Mouse (Mus musculus) neural tube, embryonic 15.5 days (tissue): ENCODE data around the gene 5031439G07Rik. TPM values are rescaled to one million over a fixed set of nuclear protein-coding genes. Genes with fewer than 3 reads are reported as not detected.
A peak's percentile ranks its signal among the peaks of the same experiment; 100 is the strongest.

Experiments
- ATAC-seq: fragments of 200-750 bp; cut with Nextera tagmentation; 2 replicates; pipeline ENCODE4 v1.8.0; 2017; ENCODE audit warnings: mild to moderate bottlenecking, moderate TSS enrichment, moderate library complexity; ENCODE audit not compliant: low FRiP score
- H3K27ac ChIP-seq: fragments of 300-500 bp; sonication (generic); replicated peaks from 2 replicates; pipeline ENCODE4 v1.5.1; 2015; ENCODE audit warnings: mild to moderate bottlenecking, inconsistent platforms
- H3K27me3 ChIP-seq: fragments of 300-500 bp; sonication (generic); replicated peaks from 2 replicates; pipeline ENCODE4 v1.6.1; 2015; ENCODE audit warnings: inconsistent platforms
- H3K36me3 ChIP-seq: fragments of 300-500 bp; sonication (generic); 2 replicates; pipeline ENCODE4 v1.6.1; 2015; ENCODE audit warnings: inconsistent platforms
- H3K4me1 ChIP-seq: fragments of 300-500 bp; sonication (generic); 2 replicates; pipeline ENCODE4 v1.6.1; 2015; ENCODE audit warnings: inconsistent platforms
- H3K4me2 ChIP-seq: fragments of 300-500 bp; sonication (generic); 2 replicates; pipeline ENCODE4 v1.6.1; 2015; ENCODE audit warnings: inconsistent platforms, mild to moderate bottlenecking, moderate library complexity
- H3K4me3 ChIP-seq: fragments of 300-500 bp; sonication (generic); replicated peaks from 2 replicates; pipeline ENCODE4 v1.5.1; 2015; ENCODE audit warnings: mild to moderate bottlenecking, inconsistent platforms
- H3K9ac ChIP-seq: fragments of 300-500 bp; sonication (generic); replicated peaks from 2 replicates; pipeline ENCODE4 v1.6.1; 2015; ENCODE audit warnings: mild to moderate bottlenecking, inconsistent platforms
- H3K9me3 ChIP-seq: fragments of 300-500 bp; sonication (generic); replicated peaks from 2 replicates; pipeline ENCODE4 v1.6.1; 2016; ENCODE audit warnings: inconsistent platforms
- WGBS: fragments of 180-500 bp; shearing (Covaris S2); methylation state at CpG from one replicate; pipeline ENCODE4 v1.1.7; 2015; ENCODE audit warnings: mixed read lengths; 5-methylcytosine and 5-hydroxymethylcytosine counted together
- polyA plus RNA-seq: library from polyadenylated mRNA; unstranded; fragments of >200 nt; fragmentation: Nextera tagmentation; extraction: Ambion mirVana; gene quantifications from 2 replicates; pipeline ENCODE4 v1.2.1, GENCODE M21; 2015

Gene 5031439G07Rik
- polyA plus RNA-seq, 1 experiment from 2014 or later, result 24.9 TPM

DNA sequence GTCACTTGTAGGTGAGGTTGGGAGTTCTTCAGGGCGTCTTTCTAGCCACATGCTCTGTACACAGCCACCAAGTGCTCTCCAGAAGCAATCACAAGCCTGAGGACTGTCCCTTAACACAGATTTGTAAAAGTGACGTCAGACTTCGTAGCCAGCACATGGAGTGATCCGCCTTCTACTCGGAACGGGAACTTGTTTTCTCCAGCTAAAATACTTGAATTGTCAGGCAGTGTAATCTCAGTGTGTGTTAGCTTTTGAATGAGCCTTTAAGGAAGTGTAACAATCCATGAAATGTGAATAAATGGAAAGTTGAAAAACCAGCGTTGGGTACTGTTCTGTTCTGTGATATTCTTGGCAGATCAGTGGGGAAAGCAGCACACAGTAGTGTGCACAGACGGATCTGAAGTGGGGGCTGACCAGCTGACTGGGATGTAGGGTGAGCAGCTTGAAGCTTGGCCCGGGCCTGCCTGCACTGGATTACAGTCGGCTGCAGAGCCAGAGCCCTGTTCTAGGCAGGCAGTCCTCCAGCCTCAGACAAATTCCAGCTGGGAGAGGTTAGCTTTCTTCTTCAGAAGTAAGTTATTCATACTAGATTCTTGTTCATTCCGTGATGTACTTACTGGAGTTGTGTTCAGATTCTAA lies 45.6 kb downstream of the 5031439G07Rik start:
- Histone ChIP-seq H3K4me3 (no peak overlapping the region), H3K9ac (no peak overlapping the region), H3K36me3 (peaks cover 56% of the 10 kb centered on the region), H3K9me3 (no peaks in the 10 kb centered on the region), H3K27ac (peak overlapping the region; percentile 37; the same call in 1 of the 2 replicates), H3K27me3 (no peaks in the 10 kb centered on the region), H3K4me2 (no peak overlapping the region), H3K4me1 (no peaks in the 10 kb centered on the region)
- no peak for ATAC-seq
- 65% methylated on average over 11 of the region's 11 CpGs for WGBS

DNA sequence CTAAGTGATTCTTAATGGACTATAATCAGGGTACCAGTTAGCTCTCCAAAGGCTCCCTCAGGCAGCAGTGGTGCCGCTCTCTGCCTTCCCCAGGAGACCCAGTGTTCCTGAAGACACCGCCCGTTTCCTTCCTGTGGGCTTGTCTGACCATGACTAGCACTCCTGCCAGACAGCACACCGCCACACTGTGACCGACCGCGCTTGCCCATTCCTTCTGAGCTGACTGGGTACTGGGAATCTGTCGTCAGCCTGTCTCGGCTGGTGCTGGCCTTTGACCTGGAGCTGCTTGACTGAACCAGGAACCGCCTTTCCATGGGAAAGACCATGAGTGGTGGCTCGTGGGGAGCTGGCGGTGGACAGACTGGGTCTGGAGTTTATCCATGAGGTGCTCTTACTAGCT lies 48.2 kb downstream of the 5031439G07Rik start:
- H3K4me2 ChIP-seq, result no peak overlapping the region
- no peaks in the 10 kb centered on the region for H3K27me3 ChIP-seq
- H3K9ac ChIP-seq, result no peak overlapping the region
- H3K4me1 ChIP-seq, result no peaks in the 10 kb centered on the region; the same call in 1 of the 2 replicates
- peaks cover 75% of the 10 kb centered on the region for H3K36me3 ChIP-seq
- no peak for ATAC-seq
- 78% methylated on average over 12 of the region's 12 CpGs for WGBS
- no peak overlapping the region for H3K4me3 ChIP-seq
- H3K9me3 ChIP-seq, result no peaks in the 10 kb centered on the region
- H3K27ac ChIP-seq, result no peak overlapping the region

DNA sequence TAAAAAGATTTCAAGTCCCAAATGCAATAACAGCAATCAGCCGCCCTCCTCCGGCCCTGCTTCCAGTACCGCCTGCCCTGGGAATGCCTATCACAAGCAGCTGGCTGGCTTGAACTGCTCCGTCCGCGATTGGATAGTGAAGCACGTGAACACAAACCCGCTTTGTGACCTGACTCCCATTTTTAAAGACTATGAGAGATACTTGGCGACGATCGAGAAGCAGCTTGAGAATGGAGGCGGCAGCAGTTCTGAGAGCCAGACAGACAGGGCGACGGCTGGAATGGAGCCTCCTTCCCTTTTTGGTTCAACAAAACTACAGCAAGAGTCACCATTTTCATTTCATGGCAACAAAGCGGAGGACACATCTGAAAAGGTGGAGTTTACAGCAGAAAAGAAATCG lies 53.5 kb downstream of the 5031439G07Rik start:
- ATAC-seq, result no peak
- Histone ChIP-seq H3K36me3 (peaks cover 98% of the 10 kb centered on the region), H3K9ac (no peak overlapping the region), H3K27me3 (no peaks in the 10 kb centered on the region), H3K9me3 (no peaks in the 10 kb centered on the region), H3K4me1 (no peaks in the 10 kb centered on the region; the same call in 1 of the 2 replicates), H3K27ac (no peak overlapping the region), H3K4me2 (no peak overlapping the region), H3K4me3 (no peak overlapping the region)
- WGBS, result 88% methylated on average over 16 of the region's 16 CpGs

DNA sequence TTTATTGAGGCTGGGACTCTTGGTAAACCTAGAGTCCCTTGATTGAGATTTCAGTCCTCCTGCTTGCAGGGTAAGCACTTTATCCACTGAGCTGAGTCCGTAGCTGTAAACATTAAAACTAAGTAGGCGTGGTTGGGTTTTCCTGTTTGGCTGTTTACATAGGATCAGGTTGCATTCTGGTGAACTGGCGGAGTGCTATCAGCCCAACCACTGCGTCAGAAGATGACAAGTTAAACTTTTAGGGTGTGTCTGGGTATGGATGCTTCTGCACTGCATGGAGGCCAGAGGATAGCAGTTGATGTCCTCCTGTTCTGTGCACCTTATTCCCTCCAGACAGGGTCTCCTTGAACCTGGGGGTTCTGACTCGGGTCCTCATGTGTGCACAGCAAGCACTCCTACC lies 56.0 kb downstream of the 5031439G07Rik start:
- Histone ChIP-seq H3K27ac (no peak overlapping the region), H3K4me3 (no peak overlapping the region), H3K9me3 (no peaks in the 10 kb centered on the region), H3K4me1 (no peaks in the 10 kb centered on the region; the same call in 1 of the 2 replicates), H3K27me3 (no peaks in the 10 kb centered on the region), H3K9ac (no peak overlapping the region), H3K36me3 (peaks cover 98% of the 10 kb centered on the region), H3K4me2 (no peak overlapping the region)
- WGBS, result 84% methylated on average over 5 of the region's 5 CpGs
- ATAC-seq, result no peak

DNA sequence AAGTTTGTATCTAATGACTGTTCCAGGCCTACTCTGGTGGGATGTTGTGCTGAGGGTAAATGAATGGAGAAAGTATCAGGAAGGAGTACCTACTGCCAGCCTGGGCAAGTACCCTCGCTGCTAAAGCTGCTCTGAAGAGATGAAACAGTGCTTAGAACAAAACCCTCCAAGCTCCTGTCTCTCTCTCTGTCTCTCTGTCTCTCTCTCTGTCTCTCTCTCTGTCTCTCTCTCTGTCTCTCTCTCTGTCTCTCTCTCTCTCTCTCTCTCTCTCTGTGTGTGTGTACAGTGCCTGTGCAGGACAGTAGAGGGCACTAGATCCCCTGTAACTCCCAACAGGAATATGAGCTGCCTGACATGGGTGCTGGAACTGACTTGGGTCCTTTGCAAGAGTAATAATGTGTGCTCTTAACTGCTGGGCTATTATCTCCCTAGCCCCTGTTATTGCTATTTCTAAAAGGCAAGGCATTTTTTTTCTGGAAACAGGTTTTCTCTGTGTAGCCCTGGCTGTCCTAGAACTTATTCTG lies 62.8 kb downstream of the 5031439G07Rik start:
- peak overlapping the region; percentile 98 for H3K4me3 ChIP-seq
- 61% methylated on average over 1 of the region's 1 CpGs for WGBS
- ATAC-seq, result no peak
- H3K4me1 ChIP-seq, result peaks cover 33% of the 10 kb centered on the region
- H3K4me2 ChIP-seq, result peak overlapping the region; percentile 76
- H3K9me3 ChIP-seq, result no peaks in the 10 kb centered on the region
- H3K36me3 ChIP-seq, result peaks cover 33% of the 10 kb centered on the region
- H3K27me3 ChIP-seq, result no peaks in the 10 kb centered on the region
- no peak overlapping the region for H3K27ac ChIP-seq
- no peak overlapping the region; the same call in 1 of the 2 replicates for H3K9ac ChIP-seq

DNA sequence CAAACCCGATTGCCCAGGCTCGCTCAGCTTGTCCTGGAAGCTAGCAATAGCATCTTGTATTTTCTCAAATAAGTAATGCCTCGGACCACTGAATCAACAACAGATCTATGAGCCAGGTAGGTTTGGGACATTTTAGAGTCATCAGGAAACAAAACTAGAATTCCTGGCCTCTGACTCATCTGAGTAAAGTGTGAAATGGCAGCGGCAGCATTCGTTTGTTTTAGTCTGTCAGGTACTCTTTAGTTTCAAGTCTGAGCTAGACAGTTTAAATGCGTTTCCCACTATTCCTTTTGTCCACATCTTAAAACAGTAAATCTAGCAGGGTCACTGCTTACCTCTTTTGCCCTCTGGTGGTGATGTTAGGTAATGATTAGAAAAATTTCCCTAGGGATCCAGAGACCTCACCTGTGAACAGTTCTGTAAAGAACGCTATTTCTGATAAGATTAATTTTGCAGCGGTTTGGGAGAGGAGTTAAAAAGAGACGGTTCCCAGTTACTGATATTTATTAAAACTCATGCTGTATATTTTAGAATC lies 63.5 kb downstream of the 5031439G07Rik start:
- WGBS, result 14% methylated on average over 9 of the region's 9 CpGs
- Histone ChIP-seq H3K9me3 (no peaks in the 10 kb centered on the region), H3K36me3 (peaks cover 26% of the 10 kb centered on the region), H3K4me2 (peak overlapping the region; percentile 76), H3K27me3 (no peaks in the 10 kb centered on the region), H3K4me1 (peaks cover 33% of the 10 kb centered on the region), H3K27ac (no peak overlapping the region), H3K9ac (peak overlapping the region; percentile 96), H3K4me3 (peak overlapping the region; percentile 98)
- no peak for ATAC-seq

DNA sequence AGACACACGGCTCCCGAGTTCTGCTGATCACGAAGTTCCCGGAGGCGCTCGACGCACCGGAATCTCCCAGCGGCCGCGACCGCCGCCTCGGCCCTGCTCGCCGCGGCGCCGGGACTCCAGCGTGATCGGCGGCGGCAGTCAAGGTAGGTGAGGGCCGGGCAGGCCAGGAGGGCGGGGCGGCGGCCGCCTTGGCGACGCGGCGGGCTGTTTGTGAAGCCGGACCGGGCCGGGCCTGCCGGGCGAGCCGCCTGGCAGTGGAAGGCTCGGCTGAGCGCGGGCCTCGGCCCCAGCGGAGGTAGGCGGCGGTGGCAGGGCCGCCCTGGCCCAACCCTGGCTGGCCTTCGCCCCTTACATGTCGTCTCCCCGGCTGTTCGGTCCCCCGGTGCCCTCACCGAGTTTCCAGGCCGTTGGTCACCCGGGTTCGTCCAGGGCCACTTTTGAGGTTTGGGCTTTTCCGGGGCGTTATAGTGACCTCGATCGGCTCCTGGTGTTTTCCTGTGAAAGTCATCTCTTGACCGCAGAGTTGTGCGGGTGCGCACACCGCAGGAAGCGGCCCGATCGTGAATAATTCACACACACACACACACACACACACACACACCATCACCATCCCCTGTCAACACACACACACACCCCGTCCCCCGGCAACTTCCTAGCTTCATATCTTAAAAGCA lies 64.7 kb downstream of the 5031439G07Rik start:
- Histone ChIP-seq H3K27ac (peak overlapping the region; percentile 97), H3K4me2 (peak overlapping the region; percentile 76), H3K4me1 (peaks cover 33% of the 10 kb centered on the region), H3K4me3 (peak overlapping the region; percentile 98), H3K9ac (peak overlapping the region; percentile 96), H3K27me3 (no peaks in the 10 kb centered on the region), H3K9me3 (no peaks in the 10 kb centered on the region), H3K36me3 (peaks cover 14% of the 10 kb centered on the region)
- under 1% methylated on average over 60 of the region's 68 CpGs for WGBS
- peak; percentile 68 for ATAC-seq

DNA sequence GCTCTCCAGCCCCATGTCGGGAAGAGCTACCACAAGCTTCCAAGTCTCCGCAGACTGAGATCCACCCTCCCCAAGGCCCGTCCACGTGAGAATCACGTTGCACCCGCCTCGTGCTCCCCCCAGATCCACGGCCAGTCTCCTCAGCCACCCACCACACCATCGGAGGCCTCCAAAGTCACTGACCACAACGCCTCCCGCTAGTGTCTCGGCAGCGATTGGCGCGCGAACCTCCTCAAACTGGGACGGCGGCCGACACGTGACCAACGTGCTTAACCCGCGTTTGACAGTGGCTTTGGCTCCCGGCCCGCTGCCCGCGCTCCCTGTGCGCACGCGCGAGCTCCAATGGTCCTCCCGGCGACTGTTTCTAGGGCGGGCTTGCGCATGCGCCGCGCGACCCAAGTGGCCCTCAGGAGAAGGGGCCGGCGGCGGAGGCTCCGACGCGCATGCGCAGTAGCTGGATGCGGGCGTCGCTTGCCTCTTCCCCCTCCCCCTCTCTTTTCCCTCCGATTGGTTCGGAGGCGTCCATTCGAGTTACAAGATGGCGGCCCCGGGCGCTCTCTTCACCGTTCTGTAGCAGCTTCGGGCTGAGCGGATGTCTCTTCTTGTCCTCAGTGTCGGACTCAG lies 65.4 kb downstream of the 5031439G07Rik start, which contains the start of gene Nup50:
Gene Nup50, plus strand, starts transcription at position 528 of the 624 bp plus-strand sequence.
- peak within 1 kb of the TSS; percentile 97 for H3K27ac ChIP-seq
- peak; percentile 90 for ATAC-seq
- no peaks in the 10 kb centered on the region for H3K9me3 ChIP-seq
- peak within 1 kb of the TSS; percentile 98 for H3K4me3 ChIP-seq
- H3K27me3 ChIP-seq, result no peaks in the 10 kb centered on the region
- peaks cover 33% of the 10 kb centered on the region for H3K4me1 ChIP-seq
- peak within 1 kb of the TSS; percentile 96 for H3K9ac ChIP-seq
- H3K4me2 ChIP-seq, result peak within 1 kb of the TSS; percentile 91
- peaks cover 8% of the 10 kb centered on the region for H3K36me3 ChIP-seq
- under 1% methylated on average over 60 of the region's 60 CpGs for WGBS

DNA sequence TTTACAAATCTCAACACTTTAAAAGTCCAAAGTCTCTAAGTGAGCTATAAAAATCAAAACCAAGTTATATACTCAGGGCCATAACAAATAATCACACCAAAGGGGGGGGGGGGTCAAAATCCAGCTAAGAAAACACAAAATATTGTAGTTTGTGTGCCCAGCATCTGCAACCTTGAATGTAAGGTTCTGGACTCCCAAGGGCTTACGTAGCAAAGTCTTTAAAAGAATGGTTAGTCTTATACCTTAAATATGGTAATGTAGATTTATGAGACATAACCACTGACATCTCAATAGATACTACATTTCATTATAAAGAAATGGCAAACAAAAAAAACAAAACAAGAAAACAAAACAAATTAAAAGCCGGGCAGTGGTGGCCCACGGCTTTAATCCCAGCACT lies 68.4 kb downstream of the 5031439G07Rik start, which contains the start of gene Gm29666:
Gene Gm29666, minus strand, starts transcription at position 101 of the 400 bp plus-strand sequence.
- WGBS, result 100% methylated on average over 3 of the region's 3 CpGs
- Histone ChIP-seq H3K36me3 (no peaks in the 10 kb centered on the region), H3K9ac (no peak within 1 kb of the TSS), H3K9me3 (no peaks in the 10 kb centered on the region), H3K27me3 (no peaks in the 10 kb centered on the region), H3K4me2 (no peak within 1 kb of the TSS), H3K27ac (no peak within 1 kb of the TSS), H3K4me1 (peaks cover 21% of the 10 kb centered on the region), H3K4me3 (no peak within 1 kb of the TSS)
- no peak for ATAC-seq

DNA sequence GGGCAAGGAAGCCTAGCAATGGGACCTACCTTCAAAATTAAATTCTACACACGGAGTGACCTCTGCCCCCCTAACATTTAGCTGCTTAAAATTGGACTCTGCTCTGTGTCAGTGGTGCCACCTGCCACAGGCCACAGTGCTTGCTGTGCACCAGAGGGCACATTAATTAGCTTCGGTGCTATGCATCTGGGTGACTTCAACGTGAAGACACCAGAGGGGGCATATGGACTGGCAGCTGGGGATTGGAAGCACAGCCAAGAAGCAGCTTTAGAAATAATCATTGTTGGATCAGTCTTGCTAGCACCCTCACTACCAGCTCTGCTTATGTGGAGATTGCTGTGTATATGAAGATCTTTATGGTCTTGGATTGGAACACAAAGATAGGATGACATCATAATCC lies 75.2 kb downstream of the 5031439G07Rik start:
- Histone ChIP-seq H3K4me2 (no peak overlapping the region), H3K4me1 (no peaks in the 10 kb centered on the region), H3K9me3 (0 out of 2 replicates have a peak, but pooled peaks cover 4% of the 10 kb centered on the region), H3K27ac (no peak overlapping the region), H3K36me3 (peaks cover 11% of the 10 kb centered on the region; the same call in 1 of the 2 replicates), H3K4me3 (no peak overlapping the region), H3K27me3 (no peaks in the 10 kb centered on the region), H3K9ac (no peak overlapping the region)
- no peak for ATAC-seq
- 74% methylated on average over 3 of the region's 3 CpGs for WGBS

DNA sequence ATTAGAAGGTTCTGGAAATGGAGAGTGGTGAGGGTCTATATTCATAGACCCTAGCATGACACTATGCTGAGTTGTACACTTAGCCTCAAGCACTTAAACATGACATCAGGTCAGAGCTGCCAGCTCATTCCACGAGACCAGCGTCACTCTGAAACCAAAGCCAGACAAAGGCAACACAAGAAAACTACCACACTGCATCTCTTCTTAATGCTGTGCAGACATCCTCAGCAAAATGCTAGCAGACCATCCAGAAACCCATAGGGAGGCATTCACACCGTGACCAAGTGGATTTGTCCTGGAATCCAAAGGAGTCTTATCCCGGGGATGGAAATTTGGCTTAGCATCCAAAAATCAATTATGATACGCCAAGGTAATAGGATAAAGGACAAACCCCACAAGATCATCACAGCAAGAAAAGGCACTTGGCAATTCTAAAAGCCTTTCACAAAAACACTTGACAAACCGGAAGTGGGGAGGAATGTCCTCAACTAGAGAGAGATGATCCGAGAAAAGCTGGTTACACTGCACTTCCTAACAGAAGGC lies 84.4 kb downstream of the 5031439G07Rik start:
- 73% methylated on average over 7 of the region's 7 CpGs for whole genome bisulfite sequencing
- no peak for ATAC-seq
- Histone ChIP-seq H3K4me3 (no peak overlapping the region), H3K27ac (no peak overlapping the region), H3K4me1 (peaks cover 3% of the 10 kb centered on the region), H3K9me3 (no peaks in the 10 kb centered on the region), H3K4me2 (no peak overlapping the region), H3K27me3 (no peaks in the 10 kb centered on the region), H3K9ac (no peak overlapping the region), H3K36me3 (no peaks in the 10 kb centered on the region)
